Mouse (Mus musculus): Measurements from ENCODE around the gene Olfr450. TPM values are rescaled to one million over a fixed set of nuclear protein-coding genes. Genes with fewer than 3 reads are reported as not detected.

The Olfr450 gene
- polyA plus RNA-seq (2014; fragmentation: Nextera tagmentation; extraction: Ambion mirVana), result not detected in 2 replicates

GRCm38 (mm10) chr6:42811639-42812038 lies at the start of gene Olfr450:
Gene Olfr450, plus strand, starts transcription at chr6:42811939.
- H3K36me3 ChIP-seq (ENCODE audit: control insufficient read depth, insufficient read depth, low read length), result no peaks in the 10 kb centered on the region
- no peaks in the 10 kb centered on the region for H3K9me3 ChIP-seq (ENCODE audit: control insufficient read depth, low read length)
- H3K9ac ChIP-seq (ENCODE audit: low read length), result no peak within 1 kb of the TSS
- WGBS, result 85% methylated on average over 1 of the region's 1 CpGs
- no peaks in the 10 kb centered on the region for H3K27me3 ChIP-seq (ENCODE audit: control insufficient read depth, insufficient read depth, low read length)
- H3K4me2 ChIP-seq (ENCODE audit: low read depth, severe bottlenecking), result no peak within 1 kb of the TSS
- DNase-seq (ENCODE audit: low spot score) (no peak), ATAC-seq (ENCODE audit: insufficient number of reproducible peaks, low FRiP score, low TSS enrichment, low read depth) (no peak)
- no peak within 1 kb of the TSS for H3K27ac ChIP-seq (replicated peaks; ENCODE audit: low read depth, low read length)
- no peaks in the 10 kb centered on the region for H3K4me1 ChIP-seq (ENCODE audit: control insufficient read depth, insufficient read depth, low read length)
- H3K4me3 ChIP-seq (ENCODE audit: low read depth, low read length), result no peak within 1 kb of the TSS

DNA sequence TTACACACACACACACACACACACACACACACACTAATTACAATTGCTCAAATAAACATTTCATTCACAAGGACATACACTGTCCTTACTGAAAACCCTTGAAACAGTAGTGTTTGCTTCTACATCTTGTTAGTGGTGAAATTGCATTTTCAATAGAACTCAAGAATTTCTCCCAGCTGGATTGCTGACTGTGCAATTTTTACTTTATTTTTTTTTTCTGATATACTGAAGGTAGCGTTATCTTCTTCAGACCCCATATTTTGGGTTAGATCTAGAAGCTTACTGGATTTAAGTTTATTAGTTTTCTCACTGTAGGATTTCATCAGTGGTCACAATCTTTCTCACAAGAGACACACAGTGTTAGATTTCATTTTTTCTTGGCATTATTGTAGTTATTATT lies 34.7 kb upstream of the Olfr450 start:
- ATAC-seq (ENCODE audit: insufficient number of reproducible peaks, low FRiP score, low TSS enrichment, low read depth), result no peak
- WGBS, result 95% methylated on average over 1 of the region's 1 CpGs

DNA sequence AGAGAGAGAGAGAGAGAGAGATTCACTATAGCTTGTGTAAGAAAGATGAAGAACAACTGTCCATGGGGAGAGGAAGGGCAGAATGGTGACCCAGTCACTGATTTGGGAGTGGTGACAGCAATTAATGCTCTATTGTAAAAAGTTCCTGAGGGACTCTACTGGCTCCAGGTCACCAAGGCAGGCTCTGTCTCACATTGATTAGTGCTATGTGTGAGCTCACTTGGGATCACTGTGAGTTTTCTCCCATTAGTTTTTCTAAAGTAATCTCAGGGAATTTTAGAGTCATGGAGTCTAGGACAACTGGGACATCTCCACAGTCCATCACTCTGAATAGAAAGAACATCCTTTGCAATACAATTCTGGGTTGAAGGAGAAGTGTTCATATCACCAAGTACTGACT lies 26.9 kb upstream of the Olfr450 start, which contains the start of gene Olfr452:
Gene Olfr452 (plus strand): TSS at position 301 of the 400 bp plus-strand sequence.
- DNase-seq (ENCODE audit: low spot score), result no peak
- no peaks in the 10 kb centered on the region for H3K4me1 ChIP-seq (ENCODE audit: control insufficient read depth, insufficient read depth, low read length)
- H3K27me3 ChIP-seq (ENCODE audit: control insufficient read depth, insufficient read depth, low read length), result no peaks in the 10 kb centered on the region
- no peak for ATAC-seq (ENCODE audit: insufficient number of reproducible peaks, low FRiP score, low TSS enrichment, low read depth)
- no peaks in the 10 kb centered on the region for H3K36me3 ChIP-seq (ENCODE audit: control insufficient read depth, insufficient read depth, low read length)
- no peak within 1 kb of the TSS for H3K4me3 ChIP-seq (ENCODE audit: low read depth, low read length)
- H3K9ac ChIP-seq (ENCODE audit: low read length), result no peak within 1 kb of the TSS
- no peak within 1 kb of the TSS for H3K4me2 ChIP-seq (ENCODE audit: low read depth, severe bottlenecking)
- no peaks in the 10 kb centered on the region for H3K9me3 ChIP-seq (ENCODE audit: control insufficient read depth, low read length)
- no peak within 1 kb of the TSS for H3K27ac ChIP-seq (replicated peaks; ENCODE audit: low read depth, low read length)

More for the DNA sequence above, 34.7 kb upstream of the Olfr450 start:
- H3K9me3 ChIP-seq (ENCODE audit: control insufficient read depth, low read length), result no peaks in the 10 kb centered on the region
- no peak overlapping the region for H3K4me3 ChIP-seq (ENCODE audit: low read depth, low read length)
- H3K4me1 ChIP-seq (ENCODE audit: control insufficient read depth, insufficient read depth, low read length), result no peaks in the 10 kb centered on the region
- no peaks in the 10 kb centered on the region for H3K36me3 ChIP-seq (ENCODE audit: control insufficient read depth, insufficient read depth, low read length)
- no peak overlapping the region for H3K27ac ChIP-seq (replicated peaks; ENCODE audit: low read depth, low read length)
- H3K4me2 ChIP-seq (ENCODE audit: low read depth, severe bottlenecking), result no peak overlapping the region
- DNase-seq (ENCODE audit: low spot score), result no peak
- no peak overlapping the region for H3K9ac ChIP-seq (ENCODE audit: low read length)
- H3K27me3 ChIP-seq (ENCODE audit: control insufficient read depth, insufficient read depth, low read length), result no peaks in the 10 kb centered on the region

DNA sequence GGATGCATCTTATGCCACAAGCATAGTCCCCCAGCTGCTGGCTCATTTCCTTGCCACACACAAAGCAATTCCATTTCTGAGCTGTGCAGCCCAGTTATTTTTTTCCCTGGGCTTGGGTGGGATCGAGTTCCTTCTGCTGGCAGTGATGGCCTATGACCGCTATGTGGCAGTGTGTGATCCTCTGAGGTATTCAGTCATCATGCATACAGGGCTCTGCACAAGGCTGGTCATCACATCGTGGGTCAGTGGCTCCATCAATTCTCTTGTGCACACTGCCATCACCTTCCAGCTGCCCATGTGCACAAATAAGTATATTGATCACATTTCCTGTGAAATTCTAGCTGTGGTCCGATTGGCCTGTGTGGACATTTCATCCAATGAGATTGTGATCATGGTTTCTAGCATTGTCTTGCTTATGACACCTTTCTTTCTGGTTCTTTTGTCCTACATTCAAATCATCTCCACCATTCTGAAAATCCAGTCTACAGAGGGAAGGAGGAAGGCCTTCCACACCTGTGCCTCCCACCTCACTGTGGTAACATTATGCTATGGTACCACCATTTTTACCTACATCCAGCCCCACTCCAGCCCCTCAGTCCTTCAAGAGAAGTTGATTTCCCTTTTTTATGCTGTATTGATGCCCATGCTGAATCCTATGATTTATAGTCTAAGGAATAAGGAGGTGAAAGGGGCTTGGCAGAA lies 21.3 kb upstream of the Olfr450 start:
- Histone ChIP-seq H3K9ac (ENCODE audit: low read length) (no peak overlapping the region), H3K4me3 (ENCODE audit: low read depth, low read length) (no peak overlapping the region), H3K36me3 (ENCODE audit: control insufficient read depth, insufficient read depth, low read length) (no peaks in the 10 kb centered on the region), H3K9me3 (ENCODE audit: control insufficient read depth, low read length) (no peaks in the 10 kb centered on the region), H3K27me3 (ENCODE audit: control insufficient read depth, insufficient read depth, low read length) (no peaks in the 10 kb centered on the region), H3K4me2 (ENCODE audit: low read depth, severe bottlenecking) (no peak overlapping the region), H3K4me1 (ENCODE audit: control insufficient read depth, insufficient read depth, low read length) (no peaks in the 10 kb centered on the region), H3K27ac (replicated peaks; ENCODE audit: low read depth, low read length) (no peak overlapping the region)
- DNase-seq (ENCODE audit: low spot score) (no peak), ATAC-seq (ENCODE audit: insufficient number of reproducible peaks, low FRiP score, low TSS enrichment, low read depth) (no peak)
- WGBS, result 41% methylated on average over 4 of the region's 4 CpGs

- DNase-seq (ENCODE audit: low spot score), result no peak
- Histone ChIP-seq H3K27ac (replicated peaks; ENCODE audit: low read depth, low read length) (no peak overlapping the region), H3K9me3 (ENCODE audit: control insufficient read depth, low read length) (no peaks in the 10 kb centered on the region), H3K4me1 (ENCODE audit: control insufficient read depth, insufficient read depth, low read length) (no peaks in the 10 kb centered on the region), H3K4me2 (ENCODE audit: low read depth, severe bottlenecking) (no peak overlapping the region), H3K4me3 (ENCODE audit: low read depth, low read length) (no peak overlapping the region), H3K9ac (ENCODE audit: low read length) (no peak overlapping the region), H3K36me3 (ENCODE audit: control insufficient read depth, insufficient read depth, low read length) (no peaks in the 10 kb centered on the region), H3K27me3 (ENCODE audit: control insufficient read depth, insufficient read depth, low read length) (no peaks in the 10 kb centered on the region)
- no peak for ATAC-seq (ENCODE audit: insufficient number of reproducible peaks, low FRiP score, low TSS enrichment, low read depth)
- WGBS, result 86% methylated on average over 9 of the region's 9 CpGs
Observed at GRCm38 (mm10) chr6:42790949-42791556, 20.7 kb upstream of the Olfr450 start.

DNA sequence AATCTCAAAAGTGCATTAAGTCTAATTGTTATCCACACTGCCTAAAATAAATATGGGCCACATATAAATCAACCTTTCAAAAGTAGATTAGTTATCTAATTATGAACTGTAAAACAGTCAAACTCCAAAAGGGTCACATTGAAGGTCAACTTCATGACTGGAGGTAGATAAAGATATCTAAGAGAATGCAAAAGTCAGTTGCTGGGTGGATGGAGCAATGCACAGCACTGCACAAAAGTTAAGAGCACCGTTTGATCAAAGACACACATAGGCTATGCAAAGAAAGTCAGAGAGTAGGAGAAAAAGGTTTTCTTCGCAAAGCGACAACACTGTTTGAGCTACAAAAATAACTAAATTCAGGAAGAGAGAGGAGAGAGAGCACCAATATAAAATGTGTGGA lies 16.8 kb upstream of the Olfr450 start:
- WGBS, result 93% methylated on average over 3 of the region's 3 CpGs
- no peak for DNase-seq (ENCODE audit: low spot score)

GRCm38 (mm10) chr6:42834084-42834483 lies 22.3 kb downstream of the Olfr450 start, which contains the start of gene Olfr449:
Gene Olfr449, plus strand, starts transcription at chr6:42834384.
- Histone ChIP-seq H3K27me3 (ENCODE audit: control insufficient read depth, insufficient read depth, low read length) (no peaks in the 10 kb centered on the region), H3K9ac (ENCODE audit: low read length) (no peak within 1 kb of the TSS), H3K4me2 (ENCODE audit: low read depth, severe bottlenecking) (no peak within 1 kb of the TSS), H3K9me3 (ENCODE audit: control insufficient read depth, low read length) (no peaks in the 10 kb centered on the region), H3K27ac (replicated peaks; ENCODE audit: low read depth, low read length) (no peak within 1 kb of the TSS), H3K4me1 (ENCODE audit: control insufficient read depth, insufficient read depth, low read length) (no peaks in the 10 kb centered on the region), H3K4me3 (ENCODE audit: low read depth, low read length) (no peak within 1 kb of the TSS), H3K36me3 (ENCODE audit: control insufficient read depth, insufficient read depth, low read length) (no peaks in the 10 kb centered on the region)
- ATAC-seq (ENCODE audit: insufficient number of reproducible peaks, low FRiP score, low TSS enrichment, low read depth) (no peak), DNase-seq (ENCODE audit: low spot score) (no peak)

More for the DNA sequence above, 16.8 kb upstream of the Olfr450 start:
- H3K27me3 ChIP-seq (ENCODE audit: control insufficient read depth, insufficient read depth, low read length), result no peaks in the 10 kb centered on the region
- H3K27ac ChIP-seq (replicated peaks; ENCODE audit: low read depth, low read length), result no peak overlapping the region
- no peak for ATAC-seq (ENCODE audit: insufficient number of reproducible peaks, low FRiP score, low TSS enrichment, low read depth)
- no peaks in the 10 kb centered on the region for H3K4me1 ChIP-seq (ENCODE audit: control insufficient read depth, insufficient read depth, low read length)
- H3K36me3 ChIP-seq (ENCODE audit: control insufficient read depth, insufficient read depth, low read length), result no peaks in the 10 kb centered on the region
- H3K4me3 ChIP-seq (ENCODE audit: low read depth, low read length), result no peak overlapping the region
- no peak overlapping the region for H3K4me2 ChIP-seq (ENCODE audit: low read depth, severe bottlenecking)
- H3K9ac ChIP-seq (ENCODE audit: low read length), result no peak overlapping the region
- no peaks in the 10 kb centered on the region for H3K9me3 ChIP-seq (ENCODE audit: control insufficient read depth, low read length)

DNA sequence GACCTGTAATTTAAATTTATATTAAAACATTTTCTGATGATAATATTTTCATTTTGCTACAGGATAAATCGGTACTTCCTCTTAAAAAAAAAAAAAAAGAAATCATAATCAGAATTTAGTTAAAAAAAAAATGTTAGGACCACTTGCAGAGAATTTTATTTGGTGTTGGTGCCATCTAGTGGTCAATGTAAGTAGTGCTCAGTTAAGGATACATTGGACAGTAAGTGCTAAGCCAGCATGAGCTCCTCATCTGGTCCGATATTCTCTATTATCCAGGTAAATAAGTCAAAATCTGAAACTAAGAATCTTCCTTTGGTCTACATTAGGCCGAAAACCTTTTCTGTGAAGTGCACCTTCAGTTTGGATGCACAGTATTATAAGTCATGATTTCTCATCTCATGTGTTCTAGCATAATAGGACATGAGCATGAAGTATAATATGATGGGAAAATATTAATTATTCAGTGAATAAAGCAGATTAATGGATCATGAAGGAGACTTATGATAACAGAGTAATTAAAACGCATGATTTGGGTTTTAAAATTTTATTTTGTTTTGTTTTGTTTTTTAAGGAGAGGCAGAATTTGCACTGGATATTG lies 48.6 kb downstream of the Olfr450 start:
- Histone ChIP-seq H3K9me3 (ENCODE audit: control insufficient read depth, low read length) (no peaks in the 10 kb centered on the region), H3K9ac (ENCODE audit: low read length) (no peak overlapping the region), H3K4me2 (ENCODE audit: low read depth, severe bottlenecking) (no peak overlapping the region), H3K27me3 (ENCODE audit: control insufficient read depth, insufficient read depth, low read length) (no peaks in the 10 kb centered on the region), H3K36me3 (ENCODE audit: control insufficient read depth, insufficient read depth, low read length) (no peaks in the 10 kb centered on the region), H3K4me1 (ENCODE audit: control insufficient read depth, insufficient read depth, low read length) (no peaks in the 10 kb centered on the region), H3K4me3 (ENCODE audit: low read depth, low read length) (no peak overlapping the region), H3K27ac (replicated peaks; ENCODE audit: low read depth, low read length) (no peak overlapping the region)
- ATAC-seq (ENCODE audit: insufficient number of reproducible peaks, low FRiP score, low TSS enrichment, low read depth), result no peak
- 16% methylated on average over 4 of the region's 4 CpGs for WGBS
- DNase-seq (ENCODE audit: low spot score), result peak; percentile 21
